In genomic region chr9:114415701-114416100, GRCm38 (mm10) we compare ENCODE assay signal across 8 mouse cellular contexts. TPM values are rescaled to one million over a fixed set of nuclear protein-coding genes. Genes with fewer than 3 reads are reported as not detected.
DNase-seq lines count a peak whose midpoint lies in the region; ATAC-seq and TF ChIP-seq lines count a peak whose summit lies in the region.

No protein-coding gene starts in this region.

- H3K36me3 ChIP-seq in hindbrain, embryonic 14.5 days (replicated peaks; ENCODE audit: control insufficient read depth, insufficient read depth) = no peaks in the 10 kb centered on the region; the same call in none of the 2 replicates
- peaks cover 22% of the 10 kb centered on the region for H3K36me3 ChIP-seq in hindbrain, embryonic 13.5 days
- H3K36me3 ChIP-seq in G1E (replicated peaks) = peaks cover 71% of the 10 kb centered on the region
- H3K36me3 ChIP-seq in limb, embryonic 10.5 days = peaks cover 26% of the 10 kb centered on the region

- ATAC-seq in hindbrain, embryonic 14.5 days (ENCODE audit: low FRiP score) = no peak
- ATAC-seq in hindbrain, embryonic 13.5 days (ENCODE audit: low FRiP score) = no peak
- no peak for ATAC-seq in G1E (ENCODE audit: extremely low read depth, insufficient number of reproducible peaks, low FRiP score, poor library complexity, severe bottlenecking)

- peak; percentile 92 for TF ChIP-seq CTCF in G1E (IDR thresholded peaks at IDR 0.05; ENCODE audit: low read depth, low read length)

- H3K27ac ChIP-seq in hindbrain, embryonic 14.5 days = no peak overlapping the region
- no peak overlapping the region for H3K27ac ChIP-seq in hindbrain, embryonic 13.5 days
- no peak overlapping the region for H3K27ac ChIP-seq in limb, embryonic 10.5 days

- 27% methylated on average over 11 of the region's 11 CpGs for WGBS in hindbrain, embryonic 14.5 days
- WGBS in hindbrain, embryonic 13.5 days = 21% methylated on average over 11 of the region's 11 CpGs
- 19% methylated on average over 11 of the region's 11 CpGs for WGBS in limb, embryonic 10.5 days

- no peak overlapping the region for H3K4me2 ChIP-seq in hindbrain, embryonic 14.5 days (replicated peaks)
- H3K4me2 ChIP-seq in hindbrain, embryonic 13.5 days = no peak overlapping the region

- no peaks in the 10 kb centered on the region for H3K4me1 ChIP-seq in hindbrain, embryonic 14.5 days (replicated peaks; ENCODE audit: control insufficient read depth, insufficient read depth, low read length)
- no peaks in the 10 kb centered on the region for H3K4me1 ChIP-seq in hindbrain, embryonic 13.5 days (replicated peaks)
- peaks cover 8% of the 10 kb centered on the region; the same call in 1 of the 2 replicates for H3K4me1 ChIP-seq in G1E (ENCODE audit: insufficient read depth, low read depth, low read length)
- H3K4me1 ChIP-seq in limb, embryonic 10.5 days = no peaks in the 10 kb centered on the region

- DNase-seq in hindbrain, embryonic 14.5 days (ENCODE audit: low spot score) = peak; percentile 80
- DNase-seq in G1E (ENCODE audit: low spot score) = peak; percentile 30
- DNase-seq in cerebellum, adult 18-20 months = peak; percentile 41 to 59
- DNase-seq in heart, postnatal 36 days = peak; percentile 32 to 38
- peak; percentile 81 for DNase-seq in limb, embryonic 10.5 days (ENCODE audit: low spot score)
- DNase-seq in natural killer cell, adult 2 months (ENCODE audit: low spot score in 2 of 2) = peak; percentile 41 to 46
- DNase-seq in thymus, postnatal 25 days = peak; percentile 77

- H3K4me3 ChIP-seq in hindbrain, embryonic 14.5 days (replicated peaks; ENCODE audit: low read length) = no peak overlapping the region
- no peak overlapping the region for H3K4me3 ChIP-seq in hindbrain, embryonic 13.5 days
- no peak overlapping the region for H3K4me3 ChIP-seq in G1E (ENCODE audit: low read depth, low read length)
- no peak overlapping the region for H3K4me3 ChIP-seq in limb, embryonic 10.5 days

- intact Hi-C loops in heart, postnatal 36 days (cut with DNase I) = loop anchor here (2.0 to 5.0 kb wide), 2 partner anchors 81 to 167 kb away; no protein-coding TSS in a partner anchor

- H3K27me3 ChIP-seq in hindbrain, embryonic 14.5 days (ENCODE audit: control insufficient read depth, insufficient read depth, low read length) = no peaks in the 10 kb centered on the region
- no peaks in the 10 kb centered on the region for H3K27me3 ChIP-seq in hindbrain, embryonic 13.5 days
- no peaks in the 10 kb centered on the region for H3K27me3 ChIP-seq in G1E (ENCODE audit: insufficient read depth, low read length)
- no peaks in the 10 kb centered on the region for H3K27me3 ChIP-seq in limb, embryonic 10.5 days (ENCODE audit: low read depth, poor library complexity, severe bottlenecking)

- 0 out of 2 replicates have a peak, but pooled peaks cover 4% of the 10 kb centered on the region for H3K9me3 ChIP-seq in hindbrain, embryonic 14.5 days (ENCODE audit: control insufficient read depth, low read length)
- H3K9me3 ChIP-seq in hindbrain, embryonic 13.5 days = no peaks in the 10 kb centered on the region
- peaks cover 21% of the 10 kb centered on the region for H3K9me3 ChIP-seq in G1E (replicated peaks)
- 0 out of 2 replicates have a peak, but pooled peaks cover 2% of the 10 kb centered on the region for H3K9me3 ChIP-seq in limb, embryonic 10.5 days (replicated peaks)

- H3K9ac ChIP-seq in hindbrain, embryonic 14.5 days = no peak overlapping the region
- no peak overlapping the region for H3K9ac ChIP-seq in hindbrain, embryonic 13.5 days

RNA-seq across cellular contexts. Expression of gene Tmppe, which starts 14.8 kb away (rescaled TPM):
- polyA plus RNA-seq in hindbrain, embryonic 14.5 days (2014; fragmentation: Nextera tagmentation; extraction: Ambion mirVana) = 3.9 and 4.0 TPM in 2 replicates
- polyA plus RNA-seq in hindbrain, embryonic 13.5 days (2015; fragmentation: Nextera tagmentation; extraction: Ambion mirVana) = 7.7 and 9.7 TPM in 2 replicates
- 4.6 and 6.2 TPM in 2 replicates for total RNA-seq in G1E (2014; fragmentation: Nextera tagmentation)
- total RNA-seq in G1E (2017) = 7.7 and 9.8 TPM in 2 replicates
- polyA plus RNA-seq in G1E (2012) = 3.5 and 4.6 TPM in 2 replicates
- 1 to 10 TPM; 3.5 to 4.5 TPM for total RNA-seq in heart, postnatal 36 days (2021)
- polyA plus RNA-seq in limb, embryonic 10.5 days (2016; fragmentation: Nextera tagmentation; extraction: Ambion mirVana) = 10.7 and 11.2 TPM in 2 replicates

RNA-seq across cellular contexts. Expression of gene Glb1, which starts 14.8 kb away (rescaled TPM):
- 36.2 and 38.9 TPM in 2 replicates for polyA plus RNA-seq in hindbrain, embryonic 14.5 days (2014; fragmentation: Nextera tagmentation; extraction: Ambion mirVana)
- 27.0 and 29.1 TPM in 2 replicates for polyA plus RNA-seq in hindbrain, embryonic 13.5 days (2015; fragmentation: Nextera tagmentation; extraction: Ambion mirVana)
- 18.8 and 26.6 TPM in 2 replicates for total RNA-seq in G1E (2014; fragmentation: Nextera tagmentation)
- 21.0 and 21.9 TPM in 2 replicates for total RNA-seq in G1E (2017)
- polyA plus RNA-seq in G1E (2012) = 5.4 and 7.6 TPM in 2 replicates
- total RNA-seq in heart, postnatal 36 days (2021) = 10 to 100 TPM; 15.1 to 16.1 TPM
- 19.2 and 22.3 TPM in 2 replicates for polyA plus RNA-seq in limb, embryonic 10.5 days (2016; fragmentation: Nextera tagmentation; extraction: Ambion mirVana)

RNA-seq across cellular contexts. Expression of gene Crtap, which starts 25.2 kb away (rescaled TPM):
- polyA plus RNA-seq in hindbrain, embryonic 14.5 days (2014; fragmentation: Nextera tagmentation; extraction: Ambion mirVana) = 30.7 and 31.6 TPM in 2 replicates
- 27.4 and 32.6 TPM in 2 replicates for polyA plus RNA-seq in hindbrain, embryonic 13.5 days (2015; fragmentation: Nextera tagmentation; extraction: Ambion mirVana)
- total RNA-seq in G1E (2014; fragmentation: Nextera tagmentation) = 14.9 and 17.9 TPM in 2 replicates
- 11.0 and 12.6 TPM in 2 replicates for total RNA-seq in G1E (2017)
- polyA plus RNA-seq in G1E (2012) = 5.5 and 7.6 TPM in 2 replicates
- total RNA-seq in heart, postnatal 36 days (2021) = 10 to 100 TPM; 32.3 to 32.5 TPM
- 47.3 and 55.4 TPM in 2 replicates for polyA plus RNA-seq in limb, embryonic 10.5 days (2016; fragmentation: Nextera tagmentation; extraction: Ambion mirVana)

Comparison
In these comparisons a context has a peak if more than half of its experiments do, and no peak if none do; other contexts are left out.
1. DNase-seq: peak in every context shown above with its lines; median percentile 81 in limb, embryonic 10.5 days; 80 in hindbrain, embryonic 14.5 days; 77 in thymus, postnatal 25 days; 50 in cerebellum, adult 18-20 months; 44 in natural killer cell, adult 2 months; 35 in heart, postnatal 36 days; 30 in G1E.